Mouse (Mus musculus): ENCODE measurements around the gene Tlx3.

Tlx3 gene

GRCm38 (mm10) chr11:33197133-33197514 lies 6.3 kb downstream of the Tlx3 start:
- DNase-seq (ENCODE audit: low spot score), result no peak

- DNase-seq (ENCODE audit: low spot score), result no peak
These were observed 6.8 kb downstream of the Tlx3 start for GRCm38 (mm10) chr11:33196447-33197132.

- DNase-seq (ENCODE audit: low spot score), result no peak
These were observed 7.6 kb downstream of the Tlx3 start for GRCm38 (mm10) chr11:33195531-33196446.

- DNase-seq (ENCODE audit: low spot score), result no peak
These were observed 8.3 kb downstream of the Tlx3 start for GRCm38 (mm10) chr11:33195061-33195460.

GRCm38 (mm10) chr11:33193695-33194094 lies 9.7 kb downstream of the Tlx3 start:
- no peak for DNase-seq (ENCODE audit: low spot score)

GRCm38 (mm10) chr11:33181804-33182203 lies 21.6 kb downstream of the Tlx3 start:
- DNase-seq (ENCODE audit: low spot score), result no peak

GRCm38 (mm10) chr11:33180701-33181116 lies 22.7 kb downstream of the Tlx3 start:
- no peak for DNase-seq (ENCODE audit: low spot score)

- no peak for DNase-seq (ENCODE audit: low spot score)
These were observed 23.6 kb downstream of the Tlx3 start for GRCm38 (mm10) chr11:33179802-33180201.

- peak; percentile 13 for DNase-seq (ENCODE audit: low spot score)
These were observed 26.7 kb downstream of the Tlx3 start for GRCm38 (mm10) chr11:33176525-33177245.

GRCm38 (mm10) chr11:33175768-33176167 lies 27.6 kb downstream of the Tlx3 start:
- no peak for DNase-seq (ENCODE audit: low spot score)

- no peak for DNase-seq (ENCODE audit: low spot score)
These were observed 32.9 kb downstream of the Tlx3 start for GRCm38 (mm10) chr11:33170489-33170888.

GRCm38 (mm10) chr11:33162998-33163506 lies 40.3 kb downstream of the Tlx3 start, which contains the start of gene Npm1:
Npm1 (minus strand) TSS chr11:33163206.
- DNase-seq (ENCODE audit: low spot score), result peak; percentile 99

- no peak for DNase-seq (ENCODE audit: low spot score)
These were observed 41.0 kb downstream of the Tlx3 start for GRCm38 (mm10) chr11:33162211-33162997.

- no peak for DNase-seq (ENCODE audit: low spot score)
These were observed 43.6 kb downstream of the Tlx3 start for GRCm38 (mm10) chr11:33159741-33160140.

GRCm38 (mm10) chr11:33157453-33158196 lies 45.8 kb downstream of the Tlx3 start:
- no peak for DNase-seq (ENCODE audit: low spot score)

- DNase-seq (ENCODE audit: low spot score), result no peak
These were observed 46.9 kb downstream of the Tlx3 start for GRCm38 (mm10) chr11:33156436-33157015.

- no peak for DNase-seq (ENCODE audit: low spot score)
These were observed 48.9 kb downstream of the Tlx3 start for GRCm38 (mm10) chr11:33154459-33154858.

- no peak for DNase-seq (ENCODE audit: low spot score)
These were observed 50.4 kb downstream of the Tlx3 start for GRCm38 (mm10) chr11:33152997-33153396.

- DNase-seq (ENCODE audit: low spot score), result no peak
These were observed 51.6 kb downstream of the Tlx3 start for GRCm38 (mm10) chr11:33151780-33152145.

GRCm38 (mm10) chr11:33151128-33151779 lies 52.1 kb downstream of the Tlx3 start:
- no peak for DNase-seq (ENCODE audit: low spot score)
